Mouse (Mus musculus) E14TG2a.4 (cell line): Measurements from ENCODE around the gene Slc37a4.

Experiments used
- CTCF ChIP-seq: conservative IDR thresholded peaks from 2 replicates; pipeline ENCODE4 v1.5.1; 2014; ENCODE audit warnings: low read length
- NANOG ChIP-seq: IDR thresholded peaks from 2 replicates; pipeline ENCODE4 v1.6.1; 2014; ENCODE audit warnings: borderline replicate concordance, low read length, mixed read lengths
- POU5F1 ChIP-seq: IDR thresholded peaks from 2 replicates; pipeline ENCODE4 v1.6.1; 2014; ENCODE audit warnings: low read length, borderline replicate concordance

GRCm38 (mm10) chr9:44401081-44401480, 4.4 kb downstream of the Slc37a4 start:
- TF ChIP-seq CTCF = no peak
- TF ChIP-seq POU5F1 = no peak
- no peak for TF ChIP-seq NANOG
